Mouse (Mus musculus): ENCODE data around the gene Gm11111.
"Not testable (repeated sequence)": the region's sequence is repeated elsewhere in the genome, so short reads cannot be mapped to it uniquely, and the experiment has no call there.

Gene Gm11111

DNA sequence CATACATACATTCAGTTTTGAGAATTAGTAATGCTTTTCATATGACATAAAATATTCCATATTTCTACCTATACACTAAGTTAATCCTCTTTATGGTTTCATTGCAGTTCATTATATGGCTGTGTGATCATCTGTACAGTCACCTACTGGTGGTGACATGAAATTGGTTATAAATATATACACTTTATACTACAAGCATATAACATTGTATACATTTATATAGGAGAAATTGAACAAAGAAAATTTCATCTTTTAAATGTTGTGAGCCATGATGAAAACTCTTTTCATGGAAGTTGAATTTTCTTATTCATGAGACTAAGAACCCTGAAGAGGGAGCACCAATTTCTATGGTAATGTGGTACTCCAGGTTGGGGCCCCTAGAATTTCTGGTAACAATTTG is at the start of gene Gm11111:
Gm11111 (plus strand) TSS at position 301 of the 400 bp plus-strand sequence.
- DNase-seq (ENCODE audit: low read depth, low spot score): no peak

DNA sequence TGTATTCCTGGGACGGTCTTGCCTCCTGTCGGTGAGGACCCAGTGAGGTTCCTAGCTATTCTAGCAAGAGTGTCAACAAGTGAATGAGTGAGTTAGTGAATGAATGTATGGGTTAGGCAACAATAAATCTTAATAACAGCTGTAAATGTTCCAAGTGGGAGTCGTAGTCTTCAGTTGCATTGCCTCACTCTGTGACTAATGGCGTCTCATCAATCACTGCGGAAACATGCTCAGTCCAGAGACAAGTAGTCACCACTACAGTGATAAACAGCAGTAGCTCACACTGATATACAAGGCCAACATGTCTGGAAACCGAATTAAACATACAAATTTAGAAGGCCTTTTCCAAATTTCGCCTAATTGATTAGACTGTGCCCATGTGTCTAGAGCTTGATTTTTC is 36.3 kb upstream of the Gm11111 start:
- no peak for DNase-seq (ENCODE audit: low read depth, low spot score)

DNA sequence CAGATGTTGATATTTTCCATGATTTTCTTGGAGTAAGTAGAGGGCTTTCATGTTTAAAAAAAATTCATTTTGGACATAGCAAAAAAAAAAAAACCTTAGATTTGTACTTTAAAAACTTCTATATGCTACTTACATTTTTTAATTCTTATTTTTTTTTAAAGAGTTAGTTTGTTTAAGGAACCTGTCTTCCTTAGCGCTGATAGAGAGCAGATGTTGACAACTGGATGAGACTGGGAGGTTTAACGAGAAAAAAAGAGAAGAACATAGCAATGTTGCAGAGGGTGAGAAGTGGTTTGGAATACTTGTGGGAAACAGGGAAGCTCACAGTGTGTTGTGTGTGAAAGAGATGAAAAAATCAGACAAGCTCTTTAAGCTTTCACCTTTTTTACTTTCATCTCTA is 32.4 kb upstream of the Gm11111 start:
- no peak for DNase-seq (ENCODE audit: low read depth, low spot score)

DNA sequence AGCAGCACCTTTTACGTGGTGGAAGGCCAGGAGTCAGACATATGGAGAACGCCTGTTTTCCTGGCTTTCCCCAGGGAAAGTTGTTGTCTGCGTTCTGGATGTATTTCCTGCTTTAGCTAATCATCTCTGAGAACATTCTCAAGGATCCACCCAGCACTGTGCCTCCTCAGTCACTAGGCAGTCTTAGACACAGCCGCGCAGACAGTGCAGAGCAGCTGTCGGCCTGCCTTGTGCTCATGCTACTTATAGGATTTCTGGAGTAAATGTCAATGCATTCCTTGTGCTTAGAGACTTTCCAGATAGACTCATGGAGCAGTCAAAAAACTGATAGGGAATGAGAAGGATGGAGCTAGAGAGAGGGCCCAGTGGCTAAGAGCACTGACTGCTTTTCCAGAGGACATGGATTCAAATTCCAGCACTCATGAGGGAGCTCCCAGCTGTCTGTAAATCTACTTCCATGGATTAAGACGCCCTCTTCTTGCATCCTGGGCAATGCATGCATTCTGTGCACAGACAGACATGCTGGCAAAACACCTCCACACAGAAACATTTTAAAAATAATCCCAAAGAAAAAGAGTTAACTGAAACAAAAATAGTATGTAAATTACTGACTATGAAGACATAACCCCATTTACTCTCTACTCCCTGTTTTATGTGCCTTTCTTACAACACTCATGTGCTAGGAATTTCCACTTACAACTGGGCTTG is 30.1 kb upstream of the Gm11111 start:
- DNase-seq (ENCODE audit: low read depth, low spot score): no peak

DNA sequence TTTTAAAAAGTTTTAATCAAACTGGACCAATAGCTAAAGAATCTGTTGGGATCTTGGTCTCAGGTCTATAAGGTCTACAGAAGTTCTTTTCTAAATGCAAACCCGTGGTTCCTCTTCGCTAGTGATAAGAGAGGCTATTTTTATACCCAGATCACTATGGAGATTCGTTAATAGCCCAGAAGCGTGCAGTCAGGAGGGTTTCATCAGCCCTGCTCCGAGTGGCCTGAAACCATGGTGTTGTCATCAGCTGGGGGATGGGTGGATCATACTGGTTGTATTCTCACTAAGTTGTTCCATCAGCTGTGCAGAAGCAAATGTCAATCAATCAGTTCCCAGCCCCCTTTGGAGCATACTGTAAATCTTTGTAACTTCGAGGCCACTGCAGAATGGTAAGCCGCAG is 29.4 kb upstream of the Gm11111 start:
- DNase-seq (ENCODE audit: low read depth, low spot score): no peak

DNA sequence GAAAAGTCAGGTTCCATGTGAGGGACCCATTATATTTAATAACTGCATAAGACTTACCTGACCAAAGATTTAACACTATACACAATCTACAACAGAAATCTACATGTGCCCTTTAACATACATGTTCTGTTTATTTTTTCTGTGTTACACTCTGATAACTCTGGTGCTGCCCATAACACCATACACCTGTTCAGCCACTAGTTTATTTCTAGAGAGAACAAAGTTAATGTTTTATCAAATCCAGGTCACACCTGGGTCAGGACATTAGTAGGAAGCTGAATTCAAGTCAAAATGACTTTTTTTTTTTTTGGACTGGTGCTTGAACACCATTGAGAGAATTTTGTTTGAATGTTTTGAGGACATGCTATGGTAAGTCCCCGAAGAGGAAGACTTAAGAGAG is 28.7 kb upstream of the Gm11111 start:
- DNase-seq (ENCODE audit: low read depth, low spot score): no peak

DNA sequence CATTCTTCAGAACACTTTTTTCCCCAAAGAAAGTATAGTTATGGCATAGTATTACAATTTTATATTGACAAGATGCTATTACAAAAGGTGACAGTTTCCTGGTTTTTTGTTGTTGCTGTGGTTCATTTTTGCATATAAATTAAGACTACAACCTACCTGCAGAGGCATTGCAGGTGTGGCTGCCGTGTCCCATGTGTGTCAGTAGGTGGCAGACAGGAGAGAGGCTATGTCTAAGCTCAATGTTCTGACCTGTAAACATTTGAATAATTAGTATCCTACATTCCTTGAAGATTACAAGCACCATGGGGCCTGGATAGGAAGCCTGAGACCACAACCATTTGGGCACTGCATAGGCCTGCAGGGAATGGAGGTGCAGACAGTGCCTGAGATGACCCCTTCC is 11.2 kb upstream of the Gm11111 start:
- DNase-seq (ENCODE audit: low read depth, low spot score): no peak

DNA sequence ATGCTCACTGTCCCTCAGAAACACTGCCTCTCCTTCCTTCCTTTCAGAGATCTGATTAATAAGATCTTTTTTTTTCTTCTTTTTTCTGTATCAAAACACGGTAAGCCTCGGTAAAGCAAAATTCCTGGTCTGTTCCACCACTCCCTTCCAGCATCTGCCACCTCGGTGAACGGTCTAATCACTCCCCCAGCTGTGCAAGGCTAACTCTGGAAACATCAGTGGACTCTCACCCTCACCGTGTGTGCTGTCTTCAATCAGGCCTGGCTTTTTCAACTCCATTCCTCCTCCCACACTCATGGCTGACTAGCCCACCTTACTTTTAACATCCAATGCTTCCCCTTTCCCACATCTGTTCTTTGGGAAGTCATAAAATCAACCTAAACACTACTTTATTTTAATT is 2.2 kb upstream of the Gm11111 start:
- no peak for DNase-seq (ENCODE audit: low read depth, low spot score)

DNA sequence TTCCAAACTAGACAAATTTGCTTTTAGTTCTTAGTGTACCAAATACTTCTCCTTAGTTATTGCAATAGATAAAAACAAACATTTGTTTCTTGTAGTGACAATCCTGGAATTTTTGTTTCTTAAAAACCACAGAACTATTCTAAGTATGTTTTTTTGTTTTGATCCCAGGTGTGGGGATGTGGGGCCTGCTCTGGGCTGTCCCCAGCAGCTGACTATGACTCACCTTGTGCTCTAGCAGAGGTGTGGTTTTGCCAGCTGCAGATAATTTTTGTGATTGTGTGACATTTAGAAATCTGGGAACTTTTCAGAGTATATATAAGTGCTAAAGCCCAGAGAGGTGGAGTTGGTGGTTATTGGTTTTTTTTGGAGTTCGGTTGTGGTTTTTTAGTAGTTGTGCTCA is 1.6 kb upstream of the Gm11111 start:
- no peak for DNase-seq (ENCODE audit: low read depth, low spot score)

DNA sequence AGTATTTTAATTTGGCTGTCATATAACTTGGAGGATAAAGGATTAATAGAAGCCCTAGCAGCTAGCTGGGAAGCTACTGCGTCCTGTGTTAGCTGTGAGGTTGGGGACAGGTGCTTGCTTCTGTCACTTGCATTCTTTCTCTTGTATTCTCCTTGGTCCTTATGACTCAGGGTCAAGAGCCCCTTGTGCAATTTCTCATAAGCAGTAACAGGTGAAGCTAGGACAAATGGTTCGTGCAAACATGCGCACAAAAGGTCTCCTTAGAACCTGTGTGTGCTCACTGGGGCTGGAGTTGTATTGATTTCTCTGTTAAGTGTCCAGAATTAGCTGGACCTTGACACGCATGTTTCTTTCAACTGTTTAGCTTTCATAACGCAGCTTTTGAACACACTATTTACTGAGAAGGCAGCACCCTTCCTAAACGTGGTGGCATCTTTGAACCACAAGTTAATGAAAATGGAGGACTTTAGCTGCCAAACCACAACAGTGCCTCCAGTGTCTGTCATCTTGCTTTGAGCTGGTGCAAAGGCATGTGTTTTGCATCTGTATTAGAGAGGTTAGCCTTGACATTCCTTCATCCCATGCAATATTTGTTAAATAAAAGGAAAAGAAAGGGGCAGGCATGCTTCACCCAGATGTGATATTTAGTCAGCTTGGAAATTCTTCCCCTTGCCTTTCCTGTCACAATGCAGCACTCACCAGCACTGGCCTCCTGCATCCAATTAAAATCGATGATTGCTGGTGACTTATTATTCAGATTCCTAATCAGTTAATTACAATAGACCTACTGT is 511 bp downstream of the Gm11111 start:
- DNase-seq (ENCODE audit: low read depth, low spot score): no peak

DNA sequence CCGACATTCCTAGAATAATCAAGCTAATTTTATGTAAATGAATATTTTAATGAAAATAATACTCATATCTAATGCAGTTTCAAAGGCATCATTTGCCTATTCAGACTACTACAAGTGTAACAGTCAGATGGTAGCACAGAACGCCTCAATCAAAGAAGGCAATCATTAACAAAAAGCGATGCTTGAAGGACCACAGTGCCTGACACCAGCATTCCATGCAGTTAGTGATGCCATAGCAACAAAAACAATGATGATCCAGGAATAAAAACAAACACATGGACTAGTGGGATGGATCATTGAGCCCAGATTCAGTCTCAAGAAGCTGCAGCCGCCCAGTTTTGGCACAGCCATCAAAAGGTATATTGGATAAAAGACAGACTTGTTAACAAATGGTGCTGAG is 8.8 kb downstream of the Gm11111 start:
- no peak for DNase-seq (ENCODE audit: low read depth, low spot score)

DNA sequence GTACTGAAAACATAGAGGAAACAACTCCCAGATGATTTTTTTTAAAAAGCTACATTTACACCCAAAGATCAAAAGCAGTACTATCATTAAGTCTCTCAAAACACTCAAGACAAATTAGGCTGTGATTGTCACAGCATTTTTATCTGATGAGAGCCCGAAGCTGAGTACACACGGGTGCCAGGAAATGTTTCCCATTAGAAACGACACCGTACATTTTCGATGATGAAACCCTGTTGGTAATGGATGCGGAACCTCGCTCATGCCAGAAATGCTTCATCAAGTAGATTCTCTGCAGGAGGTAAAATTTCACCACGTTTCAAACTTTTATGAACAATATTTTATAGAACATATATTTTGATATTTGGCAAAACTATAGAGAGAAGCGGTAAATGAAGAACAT is 10.3 kb downstream of the Gm11111 start:
- DNase-seq (ENCODE audit: low read depth, low spot score): no peak

DNA sequence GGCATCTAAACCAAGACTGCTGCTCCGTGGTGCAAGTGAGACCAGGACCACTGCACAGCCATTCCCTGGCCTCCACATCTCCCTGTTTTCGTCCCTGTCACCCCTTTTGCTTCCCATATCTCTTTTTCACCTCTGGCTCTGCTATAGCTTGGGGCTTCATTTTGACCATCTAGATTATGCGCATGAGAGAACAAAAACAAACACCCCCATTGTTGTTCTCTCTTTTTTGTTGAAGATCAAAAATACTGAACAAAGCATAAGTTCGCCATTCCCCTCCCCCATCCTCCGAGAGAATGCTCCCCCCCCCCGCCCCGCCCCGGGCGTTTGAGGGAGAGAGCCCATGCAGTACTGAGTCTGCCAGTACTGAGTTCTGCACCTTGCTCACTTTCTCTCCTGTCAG is 11.3 kb downstream of the Gm11111 start:
- no peak for DNase-seq (ENCODE audit: low read depth, low spot score)

DNA sequence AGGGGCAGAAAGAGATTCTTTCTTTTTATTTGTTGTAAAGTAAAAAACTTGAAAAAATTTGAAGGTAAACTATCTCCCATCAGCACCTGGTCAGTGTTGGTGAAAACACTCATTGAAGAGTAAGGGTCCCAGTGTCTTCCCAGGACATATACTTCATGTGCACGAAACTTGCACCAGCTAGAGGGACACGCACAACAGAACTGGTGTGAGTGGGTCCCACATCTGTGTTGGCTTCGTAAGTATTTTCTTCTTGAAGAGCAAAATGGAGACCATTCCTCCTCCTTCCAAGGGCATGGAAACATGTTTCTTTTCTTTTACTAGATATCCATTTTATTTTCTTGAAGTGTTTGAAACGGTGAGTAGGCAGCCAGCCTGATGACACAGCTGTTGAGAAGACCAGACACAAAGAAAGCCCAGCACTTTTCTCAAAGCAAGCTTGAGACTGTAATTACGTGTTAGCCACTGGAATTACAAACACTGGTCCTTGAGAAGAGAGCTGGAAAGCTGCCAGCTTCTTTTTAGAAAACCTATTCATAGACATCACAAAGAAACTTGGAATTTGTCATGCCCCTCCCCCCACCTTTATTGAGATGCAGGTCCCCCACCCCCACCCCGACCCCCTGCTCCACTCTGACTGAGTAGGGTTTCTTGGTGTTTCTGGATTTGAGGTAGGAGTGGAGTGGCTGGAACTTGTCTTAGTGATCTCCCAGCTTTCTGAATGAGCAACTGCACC is 14.1 kb downstream of the Gm11111 start:
- DNase-seq (ENCODE audit: low read depth, low spot score): no peak

DNA sequence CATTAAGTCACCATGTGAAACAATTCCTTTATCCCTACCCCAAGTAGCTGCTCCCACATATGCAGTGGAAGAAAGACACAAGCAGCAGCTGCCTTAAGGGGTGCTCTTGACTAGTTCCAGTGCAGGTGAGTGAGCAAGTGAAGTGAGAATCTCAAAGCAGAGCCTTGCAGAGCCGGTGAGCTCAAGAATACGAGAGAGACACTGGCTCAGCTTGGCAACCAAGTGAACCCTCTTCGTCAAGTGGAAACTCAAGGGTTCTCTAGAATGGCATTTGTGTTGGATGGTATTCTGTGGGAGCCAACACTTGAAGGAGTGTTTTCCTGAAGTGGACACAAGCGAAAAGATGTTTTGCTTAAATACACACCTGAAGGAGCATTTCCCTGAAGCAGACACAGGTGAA is 16.0 kb downstream of the Gm11111 start:
- DNase-seq (ENCODE audit: low read depth, low spot score): no peak

DNA sequence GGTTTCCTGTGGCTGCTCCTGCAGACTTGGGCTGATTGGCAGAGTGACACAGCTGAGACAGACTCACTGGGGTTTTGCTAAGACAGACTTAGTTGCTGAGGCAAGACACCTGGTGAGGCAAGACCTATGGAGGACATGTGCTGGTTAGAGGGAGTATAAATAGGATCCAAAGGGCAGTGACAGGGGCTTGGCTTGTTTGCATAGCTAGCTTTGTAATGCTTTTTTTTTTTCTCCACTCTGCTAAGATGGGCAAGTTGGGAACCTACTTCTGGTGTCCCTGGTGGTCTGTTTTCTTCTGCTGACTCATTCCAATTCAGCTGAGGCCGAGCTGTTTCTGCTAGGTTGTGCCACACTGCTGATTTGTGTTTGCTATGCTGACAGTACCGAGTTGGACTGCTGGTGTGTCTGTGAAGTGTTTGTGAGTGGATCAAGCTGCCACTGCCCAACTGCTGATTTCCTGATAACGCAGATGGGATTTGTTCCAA is 16.6 kb downstream of the Gm11111 start:
- DNase-seq (ENCODE audit: low read depth, low spot score): no peak

DNA sequence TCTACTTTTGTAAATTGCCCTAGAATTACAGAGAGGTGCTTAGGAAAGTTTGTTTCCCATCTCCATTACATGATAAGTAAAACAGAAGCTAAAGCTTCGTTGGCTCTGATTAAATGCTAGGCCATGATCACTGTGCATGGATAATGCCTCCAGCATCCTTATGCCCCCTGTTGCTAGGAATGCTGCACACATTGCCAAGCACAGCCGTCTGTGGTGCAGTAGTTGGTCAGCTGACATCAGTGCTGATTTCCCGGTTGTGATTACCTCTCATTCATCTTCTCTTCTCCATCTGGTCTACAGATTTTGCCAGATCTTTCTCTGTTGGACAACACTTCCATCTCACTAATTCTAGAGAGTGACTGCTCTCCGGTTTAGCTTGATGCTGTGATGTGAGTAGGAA is 19.9 kb downstream of the Gm11111 start:
- no peak for DNase-seq (ENCODE audit: low read depth, low spot score)

DNA sequence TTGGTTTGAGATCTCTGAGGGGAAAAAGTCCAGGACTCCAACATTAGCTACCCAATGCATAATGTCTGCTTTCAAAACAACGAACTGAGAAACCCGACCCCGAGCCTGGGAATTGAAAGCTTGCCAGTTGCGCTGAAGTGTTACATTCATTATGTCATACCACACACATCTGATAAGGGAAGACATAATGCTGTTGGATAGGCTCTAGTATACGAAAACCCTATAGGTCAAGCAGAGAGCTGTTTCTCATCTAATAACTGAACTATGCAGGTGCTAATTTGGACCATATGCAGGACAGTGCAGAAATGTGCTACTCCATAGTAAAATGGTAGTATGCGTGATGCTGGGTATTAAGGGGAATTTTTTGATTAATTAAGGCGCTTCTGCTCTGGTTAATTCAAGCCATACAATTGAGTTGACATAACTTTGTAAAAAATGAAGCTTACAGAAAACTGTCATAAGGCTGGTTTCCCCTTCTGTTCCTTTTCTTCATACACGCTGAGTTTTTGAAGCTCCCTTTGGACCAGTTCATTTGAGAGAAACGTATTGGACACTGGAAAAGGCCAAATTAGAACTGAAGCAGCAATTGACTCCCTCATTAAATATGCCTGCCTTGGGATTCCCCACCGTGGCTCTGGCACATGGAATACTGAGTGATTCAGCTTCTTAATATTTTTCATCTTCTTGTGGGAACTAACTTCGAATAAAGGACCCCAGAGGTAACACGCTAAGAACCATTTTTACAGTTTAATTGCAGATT is 22.4 kb downstream of the Gm11111 start:
- no peak for DNase-seq (ENCODE audit: low read depth, low spot score)

DNA sequence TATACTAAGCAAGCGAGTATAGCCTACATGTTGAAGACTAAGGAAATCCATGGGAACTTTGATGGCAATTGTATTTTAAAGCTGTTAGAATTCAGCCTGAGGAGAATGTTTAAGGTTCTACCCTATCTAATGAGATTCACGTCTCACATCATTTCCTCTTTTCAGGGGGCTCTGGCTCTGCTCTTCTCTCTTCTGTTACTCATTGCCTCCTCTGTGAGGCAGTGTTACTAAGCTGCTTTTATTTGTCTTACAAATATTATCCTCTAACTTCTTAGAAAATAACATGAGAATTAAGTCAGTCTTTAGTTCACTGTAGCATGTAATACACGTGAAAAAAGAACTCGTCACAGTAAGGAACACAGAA is 23.0 kb downstream of the Gm11111 start:
- no peak for DNase-seq (ENCODE audit: low read depth, low spot score)

DNA sequence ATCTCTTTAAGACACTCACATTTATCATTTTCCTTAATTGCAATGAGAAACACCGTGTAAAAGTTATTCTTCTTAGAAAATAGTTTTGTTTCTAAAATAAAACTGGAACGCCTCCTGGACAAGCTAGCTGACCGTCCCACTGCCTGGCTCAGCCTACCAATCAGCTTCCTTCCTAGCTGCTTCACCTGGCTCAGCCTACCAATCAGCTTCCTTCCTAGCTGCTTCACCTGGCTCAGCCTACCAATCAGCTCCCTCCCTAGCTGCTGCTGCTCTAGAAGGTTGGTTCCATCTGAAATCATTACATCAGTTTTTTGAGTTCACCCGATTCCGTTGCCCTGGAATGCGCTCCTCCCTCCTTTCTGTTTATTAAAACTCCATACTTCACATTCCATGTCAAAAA is 24.0 kb downstream of the Gm11111 start:
- not testable (repeated sequence) for DNase-seq (ENCODE audit: low read depth, low spot score)

DNA sequence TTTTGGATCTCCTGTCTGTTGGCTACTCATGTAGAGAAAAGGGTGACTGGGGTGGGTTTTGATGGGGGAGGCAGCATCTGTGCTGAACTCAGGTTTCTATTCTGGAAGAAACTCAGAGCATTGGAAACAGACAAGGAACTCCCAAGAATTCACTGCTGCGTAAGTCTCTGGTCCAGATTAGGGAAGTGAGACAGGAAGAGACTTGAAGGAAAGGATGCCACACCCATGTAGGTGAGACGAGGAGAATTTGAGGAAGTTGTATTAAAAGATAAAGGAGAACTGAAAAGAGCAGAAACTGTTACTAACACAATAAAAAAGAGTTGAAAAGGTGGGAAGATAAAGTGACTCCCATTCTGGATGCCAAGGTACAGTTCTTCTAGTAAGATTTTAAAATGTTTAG is 25.9 kb downstream of the Gm11111 start:
- DNase-seq (ENCODE audit: low read depth, low spot score): no peak

DNA sequence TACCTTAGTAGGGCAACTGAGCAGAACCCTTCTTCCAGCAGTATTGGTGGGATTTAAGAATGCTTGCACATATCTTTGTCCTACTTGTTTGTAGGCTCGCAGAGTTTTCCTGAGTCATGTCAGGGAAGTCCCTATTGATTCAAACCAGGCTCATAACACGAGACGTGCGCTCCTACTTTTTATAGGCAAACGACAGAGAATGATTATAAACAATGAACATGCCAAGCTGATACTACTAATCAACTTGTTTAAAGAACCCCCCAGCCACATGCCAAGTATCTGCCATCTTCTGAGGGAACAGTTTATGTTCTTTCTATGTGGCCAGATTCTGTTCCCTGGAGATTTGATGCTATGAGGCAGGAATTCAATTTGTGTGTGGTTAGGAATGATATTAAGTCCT is 28.3 kb downstream of the Gm11111 start:
- DNase-seq (ENCODE audit: low read depth, low spot score): no peak

Data from retina, adult 2 months (tissue).